Mouse (Mus musculus) kidney, adult 18-20 months (tissue): ENCODE measurements around the gene Cyth4.

Source experiments
- DNase-seq: peaks from one replicate; pipeline ENCODE4 v3.0.0; 2021

Cyth4 gene

DNA sequence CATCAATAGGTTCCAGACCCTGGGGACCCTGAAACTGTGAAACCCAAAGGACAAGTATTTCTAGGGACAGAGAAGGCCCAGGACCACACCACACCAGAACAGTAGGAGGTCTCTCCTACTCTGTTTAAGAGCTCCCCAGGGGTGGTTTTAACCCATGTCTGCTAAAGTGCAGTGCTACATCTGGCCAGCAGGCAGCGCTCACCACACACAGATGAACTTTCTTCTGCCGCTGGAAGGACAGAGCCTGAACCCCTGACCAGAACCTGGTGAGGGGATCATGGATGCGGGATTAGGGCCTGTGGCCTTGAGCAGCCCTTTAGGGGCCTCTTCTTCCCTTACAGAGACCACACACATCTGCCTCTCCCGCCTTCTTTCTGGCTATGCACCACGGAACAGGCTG is 26.6 kb downstream of the Cyth4 start:
- peak; percentile 80 for DNase-seq

DNA sequence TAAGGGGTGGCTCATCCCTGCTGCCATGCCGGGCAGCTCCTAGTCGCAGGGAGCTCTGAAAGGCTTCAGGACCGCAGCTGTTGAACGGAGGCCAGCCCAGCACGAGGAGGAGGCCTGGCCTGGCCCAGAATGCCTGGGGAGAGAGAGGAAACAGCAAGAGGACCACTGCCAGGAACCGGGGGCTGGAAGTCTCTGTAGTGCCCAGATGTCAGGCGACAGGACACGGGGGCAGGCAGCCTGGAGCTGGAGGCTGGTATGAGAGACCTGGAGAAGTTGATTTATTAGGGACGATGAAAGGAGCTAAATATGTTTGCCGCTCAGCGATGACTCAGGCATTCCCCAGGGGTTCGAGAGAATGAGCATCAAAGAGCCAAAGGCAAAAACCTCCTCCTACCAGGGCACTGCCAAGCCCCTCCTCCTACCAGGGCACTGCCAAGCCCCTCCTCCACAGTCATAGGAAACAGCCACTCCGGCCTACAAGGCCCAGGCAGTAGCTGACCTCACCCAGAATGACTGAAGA is 27.6 kb downstream of the Cyth4 start:
- peak; percentile 83 for DNase-seq

DNA sequence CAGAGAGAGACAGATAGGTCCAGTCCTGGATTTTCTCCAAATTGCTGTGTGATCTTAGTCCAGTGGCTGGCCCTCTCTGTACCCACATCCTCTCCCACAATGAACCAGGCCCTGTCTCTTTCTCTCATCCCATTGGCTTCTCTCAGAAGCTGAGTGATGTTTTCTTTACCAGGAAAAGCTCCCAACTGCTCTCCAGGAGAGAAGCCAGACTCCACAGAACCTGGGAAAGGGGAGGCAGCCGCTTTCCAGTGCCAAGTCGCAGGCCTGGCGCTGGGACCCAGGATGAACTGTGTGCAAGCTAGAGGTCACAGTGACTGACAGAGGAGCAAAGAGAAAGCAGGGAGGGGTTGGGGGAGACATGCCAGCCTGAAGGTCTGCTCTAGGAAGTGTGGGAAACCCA is 28.1 kb downstream of the Cyth4 start:
- no peak for DNase-seq

DNA sequence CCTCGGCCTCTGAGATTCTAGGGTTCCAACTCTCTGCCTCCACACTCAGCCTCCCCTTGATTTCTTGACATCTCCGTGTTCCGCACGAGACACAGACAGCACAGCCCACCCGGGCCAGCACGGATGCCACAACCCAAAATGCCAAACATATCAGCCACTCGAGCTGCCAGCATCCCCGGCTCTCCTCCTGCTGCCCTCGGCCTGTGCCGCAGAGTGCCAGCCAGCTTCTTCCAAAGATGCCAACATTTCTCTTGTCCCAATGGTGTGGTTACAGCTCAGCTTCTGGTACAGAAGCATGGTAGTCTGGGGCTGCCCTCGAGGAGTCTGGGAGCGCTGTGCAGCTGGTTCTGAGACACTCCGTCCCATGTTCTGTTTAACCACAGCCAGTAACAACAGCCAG is 29.4 kb downstream of the Cyth4 start:
- DNase-seq, result no peak

DNA sequence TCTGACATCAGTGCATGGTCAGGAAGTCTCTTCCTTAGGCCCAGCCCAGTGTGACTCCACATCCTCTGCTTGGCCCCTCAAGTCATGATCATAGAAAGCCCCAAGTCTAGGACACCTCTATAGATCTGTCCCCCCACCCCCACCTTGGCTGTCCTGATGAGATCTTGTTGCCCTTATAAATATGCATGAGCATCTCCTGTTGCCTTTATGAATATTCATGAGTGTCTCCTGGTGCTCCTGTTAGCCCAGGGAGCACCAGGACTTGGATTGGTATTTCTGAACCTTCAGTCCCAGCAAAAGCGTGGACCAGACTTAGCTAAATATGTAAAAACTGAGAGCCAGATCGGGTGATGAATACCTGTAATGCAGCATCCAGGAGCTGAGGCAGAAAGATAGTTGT is 35.5 kb downstream of the Cyth4 start:
- no peak for DNase-seq

DNA sequence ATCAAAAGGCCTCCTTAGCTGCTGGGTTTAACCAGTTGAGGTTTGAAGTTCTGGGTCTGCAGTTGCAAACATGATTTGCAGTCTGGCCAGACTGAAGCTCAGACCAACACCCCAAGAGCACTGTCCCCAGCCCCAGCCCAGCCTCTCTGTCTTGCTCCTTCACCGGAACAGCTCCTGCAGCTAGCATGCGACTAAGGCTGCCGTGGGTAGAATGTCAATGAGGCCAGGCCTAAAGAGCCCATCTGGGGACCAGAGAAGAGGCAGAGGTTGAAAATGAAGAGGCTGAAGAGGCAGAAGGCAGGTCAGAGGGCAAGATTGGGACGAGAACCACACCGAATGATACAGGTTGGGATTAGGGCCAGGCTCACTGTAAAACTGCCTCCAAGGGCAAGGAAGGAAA is 36.6 kb downstream of the Cyth4 start:
- no peak for DNase-seq

DNA sequence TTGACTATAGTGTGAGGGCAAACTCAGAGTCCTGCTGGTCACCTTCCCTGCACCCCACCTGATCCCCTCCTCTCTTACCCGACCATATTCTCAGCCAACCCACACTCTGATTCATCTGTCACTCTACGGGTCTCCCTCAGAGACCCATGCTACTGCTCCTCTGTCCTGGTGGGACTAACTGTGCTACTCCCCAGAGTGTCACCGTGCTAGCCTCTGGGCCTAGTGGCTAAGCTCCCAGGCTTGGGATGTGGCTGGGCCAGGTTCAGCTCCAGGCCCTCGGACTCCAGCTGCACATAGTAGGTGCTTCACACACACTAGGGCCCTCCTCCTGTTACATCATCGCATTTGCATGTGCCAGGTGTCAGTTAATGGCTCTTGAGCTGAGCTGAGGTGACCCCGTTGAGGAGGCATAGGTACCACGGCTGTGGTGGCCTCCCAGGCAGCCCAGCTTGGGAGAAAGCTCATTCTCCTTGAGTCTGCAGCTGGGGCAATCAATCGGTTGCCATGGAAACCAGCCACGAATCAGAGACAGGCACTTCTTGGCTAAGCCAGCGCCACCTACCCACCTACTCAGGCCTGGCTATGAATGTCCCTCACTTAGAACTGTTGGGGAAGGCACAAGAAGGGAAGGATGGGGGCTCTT is 37.4 kb downstream of the Cyth4 start:
- no peak for DNase-seq

DNA sequence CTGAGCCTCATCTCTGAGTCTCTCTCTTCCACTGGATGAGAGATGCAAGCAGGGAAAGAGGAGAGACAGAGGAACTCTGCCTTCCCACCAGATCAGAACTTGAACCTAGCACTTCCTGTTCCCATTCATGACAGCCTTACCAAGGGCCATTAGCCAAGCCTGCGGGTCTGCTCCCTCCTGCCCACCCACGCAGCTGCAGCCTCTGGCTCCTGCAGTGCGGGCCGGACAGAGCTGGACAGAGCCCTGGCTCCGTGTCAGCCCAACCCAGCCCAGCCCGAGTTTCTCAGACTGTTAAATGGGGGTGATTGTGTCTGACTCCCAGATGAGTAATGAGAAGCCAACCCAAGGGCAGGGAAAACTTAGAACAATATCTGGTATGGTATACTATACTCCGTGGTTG is 38.4 kb downstream of the Cyth4 start:
- no peak for DNase-seq

DNA sequence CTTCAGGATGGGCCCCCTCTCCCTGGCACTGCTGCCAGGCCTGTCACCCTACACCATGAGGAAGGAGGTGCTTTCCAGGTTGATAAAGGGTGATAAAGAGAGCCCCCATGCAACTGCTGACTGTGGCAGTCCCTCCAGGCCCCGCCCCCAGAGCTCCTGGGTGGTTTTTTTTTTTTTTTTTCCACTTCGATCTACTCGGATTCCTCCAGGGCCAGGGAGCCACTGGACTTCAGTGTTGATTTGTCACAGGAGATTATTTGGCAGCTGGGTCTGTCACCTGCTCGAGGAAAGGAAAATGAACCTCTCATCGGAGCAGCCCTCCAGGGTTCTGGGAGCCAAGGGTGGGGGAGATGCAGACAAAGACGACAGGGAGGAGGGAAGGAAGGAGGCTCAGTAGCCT is 46.8 kb downstream of the Cyth4 start:
- DNase-seq, result no peak

DNA sequence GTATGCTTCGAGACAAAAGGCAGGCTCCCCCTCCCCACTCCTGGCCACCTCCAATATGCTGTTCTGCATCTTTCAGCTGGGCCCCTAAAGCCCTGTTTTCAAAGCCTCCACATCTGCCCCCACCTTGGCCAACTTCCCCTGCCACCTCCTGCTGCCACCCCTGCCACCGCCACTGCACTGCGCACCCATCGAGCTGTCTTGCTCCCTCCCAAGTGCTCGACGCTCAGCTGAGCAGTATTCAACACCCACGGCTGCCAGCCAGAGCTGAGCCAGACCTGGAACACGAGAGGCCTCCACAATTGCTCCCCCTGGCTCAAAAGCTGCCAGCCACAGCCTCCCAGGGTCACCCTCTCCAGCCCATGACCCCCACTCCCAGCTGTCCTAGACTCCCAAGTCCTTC is 47.8 kb downstream of the Cyth4 start:
- no peak for DNase-seq

DNA sequence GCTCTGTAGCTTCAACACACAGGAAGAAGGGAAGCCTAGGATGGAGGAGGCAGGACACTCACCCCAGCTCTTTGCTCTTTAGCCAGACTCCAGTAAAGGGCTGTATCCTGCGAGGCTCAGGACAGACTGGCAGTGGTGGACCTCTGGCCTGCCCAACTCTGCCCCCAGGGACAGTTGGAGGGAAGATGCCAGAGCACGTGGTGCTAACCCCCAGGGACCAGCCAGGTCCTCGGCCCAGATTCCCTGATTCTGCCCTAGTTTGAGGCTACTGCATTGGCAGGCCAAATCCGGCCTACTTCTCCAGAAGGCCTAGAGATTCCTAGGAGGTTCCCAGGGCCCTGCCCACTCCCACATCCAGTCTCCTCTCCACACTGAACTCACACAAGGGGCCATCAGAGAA is 50.9 kb downstream of the Cyth4 start:
- DNase-seq, result no peak

DNA sequence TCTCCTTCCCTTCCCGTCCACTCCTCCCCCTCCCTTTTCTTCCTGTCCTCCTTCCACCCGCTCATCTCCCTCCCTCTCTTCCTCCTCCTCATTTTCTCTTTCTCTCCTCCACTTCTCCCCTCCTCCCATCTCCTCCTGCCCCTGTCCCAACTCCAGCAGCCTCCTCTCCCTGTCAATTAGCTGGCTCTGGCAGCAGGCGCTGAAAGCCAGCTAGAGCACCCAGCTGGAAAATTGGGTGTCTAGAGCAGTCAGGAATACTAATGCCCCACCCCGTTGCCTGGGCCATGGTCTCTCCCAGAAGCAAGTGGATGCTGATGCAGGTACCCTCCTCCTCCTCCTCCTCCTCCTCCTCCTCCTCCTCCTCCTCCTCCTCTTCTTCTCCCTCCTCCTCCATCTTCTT is 54.3 kb downstream of the Cyth4 start:
- DNase-seq, result no peak

DNA sequence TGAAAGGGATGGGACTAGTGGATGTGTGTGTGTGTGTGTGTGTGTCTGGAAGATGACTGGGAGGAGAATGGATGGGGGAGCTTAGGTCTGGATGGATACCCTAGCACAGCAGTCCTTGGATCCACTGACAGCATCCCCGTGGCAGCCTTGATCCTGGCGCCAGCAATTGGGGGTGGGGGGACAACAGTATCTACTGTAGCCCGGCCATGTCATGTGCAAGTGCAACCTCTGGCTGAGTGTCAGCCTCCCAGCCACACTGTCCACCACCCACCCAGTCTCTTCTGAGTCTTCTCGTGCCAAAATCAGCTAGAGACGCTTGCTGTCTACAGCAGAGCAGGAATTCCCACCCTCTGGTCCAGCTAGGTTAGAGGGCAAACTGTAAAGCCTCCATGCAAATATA is 67.4 kb downstream of the Cyth4 start:
- DNase-seq, result no peak

DNA sequence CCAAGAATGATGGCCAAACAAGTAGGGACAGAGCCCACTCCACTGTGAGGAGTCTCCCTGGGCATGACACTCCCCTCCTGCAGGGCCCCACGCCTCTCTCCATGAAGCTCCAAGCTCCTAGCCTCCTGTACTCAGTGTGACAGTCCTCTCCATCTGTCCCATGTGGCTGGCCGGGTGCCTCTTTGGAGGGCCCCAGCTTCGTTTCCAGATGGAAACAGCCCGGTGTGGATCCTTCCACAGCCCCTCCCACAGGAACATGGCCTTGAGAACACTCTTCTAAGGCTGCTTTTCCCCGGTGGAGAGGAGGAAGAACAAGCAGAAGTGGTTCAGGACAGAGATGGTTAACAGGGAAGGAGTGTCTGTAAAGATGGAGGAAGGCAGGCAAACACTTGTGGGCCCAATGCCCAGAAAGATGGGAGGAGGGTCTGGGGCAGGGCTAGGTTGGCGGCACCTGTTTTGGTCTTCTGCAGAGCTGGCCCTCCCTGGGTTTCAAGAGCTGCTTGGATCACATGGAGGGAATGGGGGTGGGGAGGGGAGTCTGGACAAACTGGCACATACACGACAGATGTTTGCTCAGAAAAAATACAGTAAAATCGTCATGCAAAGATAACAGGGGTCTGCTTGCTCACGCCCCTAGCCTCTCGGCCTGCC is 72.5 kb downstream of the Cyth4 start:
- no peak for DNase-seq

DNA sequence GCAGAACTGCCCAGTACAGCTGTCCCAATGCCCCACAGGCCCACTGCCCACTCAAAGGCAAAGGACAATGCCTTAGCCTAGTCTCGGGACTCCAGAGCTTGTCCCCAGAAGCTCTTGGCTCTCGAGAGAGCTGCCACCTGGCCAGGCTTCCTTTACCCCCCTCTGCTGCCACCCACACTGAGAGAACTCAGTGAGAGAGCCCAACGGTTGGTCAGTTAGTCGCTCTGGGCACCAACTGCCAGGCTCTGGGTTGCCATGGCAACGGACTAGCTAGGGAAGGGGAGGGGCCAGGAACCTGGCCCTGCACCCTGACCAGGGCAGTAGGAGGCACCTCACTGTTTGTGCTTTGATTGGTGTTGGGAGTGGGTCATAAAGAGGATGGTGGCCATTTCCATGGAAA is 73.5 kb downstream of the Cyth4 start:
- DNase-seq, result no peak
